Mouse (Mus musculus): ENCODE measurements around the gene Gm5798.
"Not testable (repeated sequence)": the region's sequence is repeated elsewhere in the genome, so short reads cannot be mapped to it uniquely, and the experiment has no call there.

The Gm5798 gene

DNA sequence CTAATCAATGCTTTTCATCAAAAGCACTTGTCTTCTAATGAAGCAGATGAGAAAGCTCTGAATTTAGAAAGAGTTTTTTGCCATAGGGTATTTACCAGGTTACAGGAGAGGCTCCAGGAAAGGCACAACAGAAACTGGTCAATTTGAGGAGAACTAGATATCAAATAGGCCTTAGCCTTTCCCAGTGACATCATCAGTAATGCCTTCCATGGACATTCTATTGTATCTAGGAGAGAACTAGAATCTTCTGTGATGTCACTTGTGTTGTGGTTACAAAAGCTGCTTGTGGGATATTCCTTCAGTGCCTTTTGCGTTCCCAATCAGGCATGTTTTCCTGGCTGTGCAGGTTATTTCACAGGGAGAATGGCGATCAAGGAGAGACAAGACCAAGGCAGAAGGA, at the start of gene Gm5798:
Gm5798 (plus strand) TSS at position 301 of the 400 bp plus-strand sequence.
- in situ Hi-C loops (cut with MboI, MseI), result not testable (repeated sequence)

DNA sequence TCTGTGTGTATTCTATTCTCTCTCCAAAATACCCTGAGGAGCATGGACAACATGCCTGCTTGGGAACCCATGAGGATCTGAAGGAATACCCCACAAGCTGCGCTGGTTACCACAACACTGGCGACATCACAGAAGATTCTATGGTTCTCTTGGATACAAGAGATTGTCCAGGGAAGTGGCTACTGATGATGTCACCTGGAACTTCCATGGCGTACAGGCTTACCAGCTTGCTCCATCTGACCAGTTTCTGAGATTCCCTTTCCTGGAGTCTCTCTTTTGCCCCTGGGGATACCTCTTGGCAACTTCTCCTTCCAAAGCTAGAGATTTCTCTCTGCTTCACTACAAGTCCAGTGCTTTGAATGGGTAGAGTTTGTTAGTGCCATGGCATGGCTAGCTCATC, 37.9 kb downstream of the Gm5798 start, which contains the start of gene Gm7945:
Gm7945 (minus strand) TSS at position 101 of the 400 bp plus-strand sequence.
- in situ Hi-C loops (cut with MboI, MseI), result loop anchor here (25.0 kb wide), 1 partner anchor 101 kb away; the partner anchor contains the start of gene Gm3486

Data from T-helper 1 cell (primary cell).